Mouse (Mus musculus) heart, postnatal 14 days (tissue): Measurements from ENCODE around the gene Olfr1177-ps. TPM values are rescaled to one million over a fixed set of nuclear protein-coding genes. Genes with fewer than 3 reads are reported as not detected.

Experiments used
- DNase-seq, 2 experiments: peaks; one replicate each; pipeline ENCODE4 v3.0.0; 2021 to 2022
- intact Hi-C: fragments of 180-260 bp; cut with DNase I; formaldehyde crosslinking; loops from one replicate; pipeline ENCODE4 v1.15.1; 2025
- long read RNA-seq, 2 experiments: library from polyadenylated mRNA; stranded (forward); transcript quantifications; one replicate each; pipeline ENCODE4 v2.0.0; 2021
- total RNA-seq, 2 experiments: library from RNA; stranded (reverse); gene quantifications; 2 replicates each; pipeline ENCODE4 v1.2.3; 2021

The Olfr1177-ps gene
- not detected for total RNA-seq
- long read RNA-seq, experiment 1: 0 reads
- long read RNA-seq, experiment 2: 0 reads

DNA sequence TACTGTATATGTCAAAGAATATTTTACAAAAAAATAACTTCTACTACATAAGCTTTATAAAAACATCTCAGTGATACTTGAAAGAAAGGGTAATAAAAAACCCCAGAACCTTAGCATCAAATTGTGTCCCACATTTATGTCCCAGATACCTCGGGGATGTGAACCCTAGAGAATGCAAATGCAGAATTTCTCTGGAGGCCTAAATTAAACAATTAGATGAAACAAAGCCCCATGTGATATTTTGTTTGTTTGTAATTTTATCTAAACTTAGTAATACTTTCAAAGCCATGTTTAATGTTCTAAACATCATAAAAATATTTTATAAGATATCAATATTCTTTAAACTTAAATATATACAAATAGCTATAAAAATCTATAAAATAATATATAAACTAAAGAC lies at the start of gene Olfr1177-ps:
Gene Olfr1177-ps (minus strand): TSS at position 101 of the 400 bp plus-strand sequence.
- intact Hi-C loops: no loop called here
- no peak for DNase-seq

DNA sequence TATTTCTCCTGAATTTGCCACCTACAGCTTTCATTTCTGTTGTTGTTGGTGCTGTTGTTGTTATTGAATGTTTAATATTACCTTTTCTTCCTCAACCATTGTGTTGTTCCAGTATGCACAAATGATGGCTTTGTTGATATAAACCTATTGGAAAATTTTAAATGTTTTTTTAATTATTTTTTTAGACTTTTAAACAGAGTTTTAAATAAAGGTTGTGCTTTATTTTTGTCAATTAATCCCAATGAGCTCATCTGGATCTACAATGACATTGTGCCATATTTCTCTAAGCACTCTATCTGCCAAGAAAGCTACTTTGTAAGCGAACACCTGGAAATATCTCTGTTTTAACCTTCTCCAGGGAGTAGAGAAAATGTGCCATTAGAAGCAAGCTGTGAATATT lies 40.5 kb upstream of the Olfr1177-ps start, which contains the start of gene Olfr1178:
Gene Olfr1178 (plus strand): TSS at position 301 of the 400 bp plus-strand sequence.
- DNase-seq: no peak
- intact Hi-C loops: no loop called here

DNA sequence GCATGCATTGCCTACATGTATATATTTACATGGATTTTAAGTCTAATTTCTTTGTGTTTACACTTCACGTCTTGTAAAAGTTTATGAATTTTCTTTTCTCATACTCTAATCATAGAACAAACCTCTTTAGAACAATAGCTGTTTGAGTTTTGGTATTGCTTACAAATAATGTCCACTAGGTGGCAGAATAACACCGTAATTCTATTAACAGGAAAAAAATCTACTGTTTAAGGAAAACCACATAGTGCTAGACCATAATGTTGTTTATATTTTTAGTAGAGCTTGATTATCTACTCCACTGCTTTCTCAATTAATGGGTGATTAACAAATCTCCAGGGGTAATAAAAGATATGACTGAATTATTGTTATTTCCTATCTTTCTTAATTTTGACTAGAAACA lies 10.0 kb upstream of the Olfr1177-ps start:
- DNase-seq: no peak
- intact Hi-C loops: no loop called here

DNA sequence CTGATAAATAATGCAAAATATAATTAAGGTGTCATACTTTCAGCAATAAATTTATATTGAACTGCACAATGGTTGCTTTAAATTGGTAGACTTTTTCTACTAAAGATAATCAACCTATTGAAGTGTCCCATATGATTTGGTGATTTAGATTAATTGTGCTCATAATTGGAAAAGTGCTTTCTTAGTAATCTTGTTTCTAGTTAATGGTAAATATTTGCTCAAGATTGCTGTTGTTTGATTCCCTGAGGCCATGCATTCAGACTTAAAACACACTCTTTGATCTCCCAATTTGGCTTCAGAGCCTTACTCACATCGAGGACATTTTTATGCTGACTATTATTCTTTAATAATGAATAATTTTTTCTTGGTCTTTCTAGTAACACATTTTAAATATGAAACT lies 9.9 kb downstream of the Olfr1177-ps start, which contains the start of gene Olfr1176:
Gene Olfr1176 (plus strand): TSS at position 301 of the 400 bp plus-strand sequence.
- intact Hi-C loops: no loop called here
- no peak for DNase-seq

DNA sequence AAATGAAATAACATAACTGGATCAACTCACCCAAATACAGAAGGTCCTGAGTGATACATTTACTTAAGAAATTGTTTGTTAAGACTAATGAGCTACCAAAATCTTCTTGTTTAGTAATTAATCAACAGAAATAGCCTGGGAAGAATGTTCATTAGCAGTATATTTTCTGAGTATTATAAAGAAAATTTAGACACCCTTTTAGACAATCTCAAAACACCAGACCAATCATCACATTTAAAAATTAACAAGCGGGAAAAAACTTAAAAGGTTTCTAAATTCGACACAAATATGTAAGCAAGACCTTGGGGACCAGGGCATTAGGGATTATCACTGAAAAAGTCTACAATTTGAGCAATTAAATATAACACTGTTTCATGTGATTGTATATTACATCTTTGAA lies 19.2 kb downstream of the Olfr1177-ps start, which contains the start of gene Olfr1175-ps:
Gene Olfr1175-ps (minus strand): TSS at position 101 of the 400 bp plus-strand sequence.
- DNase-seq: no peak
- intact Hi-C loops: no loop called here

DNA sequence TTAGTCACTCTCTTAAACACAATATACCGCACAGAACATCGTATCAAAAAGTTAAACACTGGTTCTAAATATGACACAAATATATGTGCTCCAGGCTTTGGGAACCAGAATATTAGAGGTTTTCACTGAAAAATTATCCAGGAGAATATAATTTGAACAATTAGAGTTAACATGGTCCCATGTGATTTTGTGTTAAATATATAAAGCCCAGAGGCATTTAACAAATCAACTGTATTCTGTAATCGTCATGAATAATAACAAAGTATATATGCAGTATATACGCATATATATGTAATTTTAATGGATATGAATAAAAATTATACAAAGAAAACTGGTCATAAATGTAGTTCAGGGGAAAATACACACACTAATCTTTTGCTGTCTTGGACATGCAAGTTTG lies 31.3 kb downstream of the Olfr1177-ps start, which contains the start of gene Olfr1174-ps:
Gene Olfr1174-ps (minus strand): TSS at position 101 of the 400 bp plus-strand sequence.
- intact Hi-C loops: no loop called here
- DNase-seq: no peak

Other genes with a start within 250 kb of the Olfr1177-ps start
- not detected for gene Olfr1166, start 218.2 kb downstream of the Olfr1177-ps start, total RNA-seq
- gene Olfr1167, start 191.3 kb downstream of the Olfr1177-ps start, total RNA-seq: not detected
- gene Olfr1168, start 164.6 kb downstream of the Olfr1177-ps start, total RNA-seq: not detected
- not detected for gene Olfr1170, start 118.2 kb downstream of the Olfr1177-ps start, total RNA-seq
- not detected for gene Olfr1173, start 66.6 kb downstream of the Olfr1177-ps start, total RNA-seq
- gene Olfr1174-ps, start 31.4 kb downstream of the Olfr1177-ps start, total RNA-seq: not detected
- gene Olfr1175-ps, start 19.3 kb downstream of the Olfr1177-ps start, total RNA-seq: not detected
- gene Olfr1176, start 9.8 kb downstream of the Olfr1177-ps start, total RNA-seq: not detected
- not detected for gene Olfr1178, start 40.6 kb upstream of the Olfr1177-ps start, total RNA-seq
- not detected for gene Olfr1179, start 60.0 kb upstream of the Olfr1177-ps start, total RNA-seq
- gene Olfr1180, start 72.7 kb upstream of the Olfr1177-ps start, total RNA-seq: not detected
- not detected for gene Olfr1181, start 79.7 kb upstream of the Olfr1177-ps start, total RNA-seq
- not detected for gene Gm13757, start 102.6 kb upstream of the Olfr1177-ps start, total RNA-seq
- gene Olfr1183, start 108.4 kb upstream of the Olfr1177-ps start, total RNA-seq: not detected
- not detected for gene Olfr1184, start 137.1 kb upstream of the Olfr1177-ps start, total RNA-seq
- not detected for gene Olfr1185-ps1, start 146.8 kb upstream of the Olfr1177-ps start, total RNA-seq
- not detected for gene Olfr1186, start 172.1 kb upstream of the Olfr1177-ps start, total RNA-seq
- not detected for gene Olfr1188, start 210.4 kb upstream of the Olfr1177-ps start, total RNA-seq
- not detected for gene Olfr1189, start 240.0 kb upstream of the Olfr1177-ps start, total RNA-seq